Mouse (Mus musculus): ENCODE measurements at regions not wholly inside any gene's neighbourhood (a gene's known extent, or its start where the extent isn't known, plus 50 kb on each side); places are given as distances from the start of the nearest gene placed in this dataset.
"Not testable (repeated sequence)": the region's sequence is repeated elsewhere in the genome, so short reads cannot be mapped to it uniquely, and the experiment has no call there.

DNA sequence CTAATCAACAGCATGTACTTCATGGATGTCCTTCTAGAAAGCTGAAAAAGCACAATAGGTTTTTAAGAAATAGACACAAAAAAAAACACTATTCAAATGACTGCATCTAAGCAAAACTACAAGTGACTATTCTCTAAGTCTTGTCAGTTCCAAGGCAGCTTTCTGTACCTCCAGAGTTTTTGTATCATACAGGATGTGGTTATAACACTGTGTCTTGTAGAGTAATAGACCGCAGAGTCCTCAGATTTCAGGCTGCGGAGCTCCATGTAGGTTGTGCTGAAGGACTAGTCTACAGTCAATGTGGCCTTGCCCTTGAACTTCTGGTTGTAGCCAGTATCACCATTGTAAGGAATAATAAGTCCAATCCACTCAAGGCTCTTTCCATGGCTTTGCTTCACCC lies 1137.7 kb upstream of the Zfp386 start:
- not testable (repeated sequence) for H3K27me3 ChIP-seq (ENCODE audit: control insufficient read depth, insufficient read depth, low read length); H3K79me2 ChIP-seq (ENCODE audit: control insufficient read depth, insufficient read depth, low read length); DNase-seq (ENCODE audit: extremely low read depth, low read depth, low spot score); H3K36me3 ChIP-seq (ENCODE audit: control insufficient read depth, insufficient read depth, low read length); H3K9ac ChIP-seq (ENCODE audit: low read depth, low read length); H3K4me3 ChIP-seq (ENCODE audit: insufficient read depth, low read depth, low read length); H3K27ac ChIP-seq (replicated peaks; ENCODE audit: insufficient read depth, low read depth, low read length); H3K4me1 ChIP-seq (ENCODE audit: control insufficient read depth, insufficient read depth, low read length)
- 70% methylated on average over 2 of the region's 2 CpGs for WGBS

DNA sequence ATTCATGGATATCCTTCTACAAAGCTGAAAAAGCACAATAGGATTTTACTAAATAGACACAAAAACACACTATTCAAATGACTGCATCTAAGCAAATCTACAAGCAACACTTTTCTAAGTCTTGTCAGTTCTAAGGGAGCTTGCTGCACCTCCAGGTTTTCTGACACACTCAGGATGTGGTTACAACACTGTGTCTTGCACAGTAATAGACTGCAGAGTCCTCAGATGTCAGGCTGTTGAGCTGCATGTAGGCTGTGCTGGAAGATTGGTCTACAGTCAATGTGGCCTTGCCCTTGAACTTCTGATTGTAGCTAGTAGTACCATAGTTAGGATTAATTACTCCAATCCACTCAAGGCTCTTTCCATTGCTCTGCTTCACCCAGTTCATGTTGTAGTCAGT lies 1133.1 kb upstream of the Zfp386 start:
- not testable (repeated sequence) for H3K36me3 ChIP-seq (ENCODE audit: control insufficient read depth, insufficient read depth, low read length); H3K27me3 ChIP-seq (ENCODE audit: control insufficient read depth, insufficient read depth, low read length); H3K4me1 ChIP-seq (ENCODE audit: control insufficient read depth, insufficient read depth, low read length); H3K9ac ChIP-seq (ENCODE audit: low read depth, low read length); H3K4me3 ChIP-seq (ENCODE audit: insufficient read depth, low read depth, low read length); H3K27ac ChIP-seq (replicated peaks; ENCODE audit: insufficient read depth, low read depth, low read length); H3K79me2 ChIP-seq (ENCODE audit: control insufficient read depth, insufficient read depth, low read length); DNase-seq (ENCODE audit: extremely low read depth, low read depth, low spot score)

DNA sequence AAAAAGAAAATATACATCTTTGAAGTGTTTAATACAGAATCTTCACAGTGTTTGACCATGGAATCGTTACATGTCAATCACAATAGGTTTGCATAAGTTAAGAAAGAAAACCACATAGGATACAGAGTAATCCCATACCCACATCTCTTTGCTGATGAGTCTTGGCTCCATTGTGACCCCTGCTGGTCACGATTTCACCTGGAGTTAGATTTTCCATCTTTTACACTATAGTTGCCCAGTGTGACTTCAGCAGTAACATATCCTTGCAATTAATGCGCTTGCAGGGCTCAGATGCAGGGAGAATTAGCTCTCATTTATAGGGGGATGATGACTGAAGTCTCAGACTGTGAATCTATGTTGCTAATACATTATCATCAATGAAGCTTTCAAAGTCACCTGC lies 1119.8 kb upstream of the Zfp386 start:
- TF ChIP-seq POLR2A (IDR thresholded peaks at IDR 0.05; ENCODE audit: extremely low read depth, insufficient read depth, low read length): no peak
- TF ChIP-seq CTCF (IDR thresholded peaks at IDR 0.05; ENCODE audit: low read depth, low read length): no peak
- no peak overlapping the region for H3K4me3 ChIP-seq (ENCODE audit: insufficient read depth, low read depth, low read length)
- no peak overlapping the region for H3K27ac ChIP-seq (replicated peaks; ENCODE audit: insufficient read depth, low read depth, low read length)
- no peaks in the 10 kb centered on the region for H3K79me2 ChIP-seq (ENCODE audit: control insufficient read depth, insufficient read depth, low read length)
- WGBS: 58% methylated on average over 3 of the region's 3 CpGs
- no peaks in the 10 kb centered on the region for H3K27me3 ChIP-seq (ENCODE audit: control insufficient read depth, insufficient read depth, low read length)
- no peak overlapping the region for H3K9ac ChIP-seq (ENCODE audit: low read depth, low read length)
- no peaks in the 10 kb centered on the region for H3K36me3 ChIP-seq (ENCODE audit: control insufficient read depth, insufficient read depth, low read length)
- no peak for DNase-seq (ENCODE audit: extremely low read depth, low read depth, low spot score)
- H3K4me1 ChIP-seq (ENCODE audit: control insufficient read depth, insufficient read depth, low read length): no peaks in the 10 kb centered on the region

DNA sequence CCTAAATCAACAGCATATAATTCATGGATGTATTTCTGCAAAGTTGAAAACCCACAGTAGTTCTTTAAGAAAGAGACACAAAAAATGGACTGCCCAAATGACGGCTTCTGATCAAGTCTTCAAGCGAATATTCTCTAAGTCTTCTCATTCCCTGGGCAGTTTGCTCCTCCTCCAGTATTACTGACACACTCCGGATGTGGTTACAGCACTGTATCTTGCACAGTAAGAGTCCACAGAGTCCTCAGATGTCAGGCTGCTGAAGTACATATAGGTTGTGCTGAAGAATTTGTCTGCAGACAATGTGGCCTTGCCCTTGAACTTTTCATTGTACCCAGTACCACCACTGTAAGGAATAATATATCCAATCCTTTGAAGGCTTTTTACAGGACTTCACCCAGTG lies 1115.4 kb upstream of the Zfp386 start:
- no peaks in the 10 kb centered on the region for H3K4me1 ChIP-seq (ENCODE audit: control insufficient read depth, insufficient read depth, low read length)
- WGBS: 78% methylated on average over 3 of the region's 3 CpGs
- no peaks in the 10 kb centered on the region for H3K36me3 ChIP-seq (ENCODE audit: control insufficient read depth, insufficient read depth, low read length)
- TF ChIP-seq CTCF (IDR thresholded peaks at IDR 0.05; ENCODE audit: low read depth, low read length) (no peak), POLR2A (IDR thresholded peaks at IDR 0.05; ENCODE audit: extremely low read depth, insufficient read depth, low read length) (no peak)
- DNase-seq (ENCODE audit: extremely low read depth, low read depth, low spot score): no peak
- H3K27ac ChIP-seq (replicated peaks; ENCODE audit: insufficient read depth, low read depth, low read length): no peak overlapping the region
- H3K4me3 ChIP-seq (ENCODE audit: insufficient read depth, low read depth, low read length): no peak overlapping the region
- no peaks in the 10 kb centered on the region for H3K79me2 ChIP-seq (ENCODE audit: control insufficient read depth, insufficient read depth, low read length)
- H3K27me3 ChIP-seq (ENCODE audit: control insufficient read depth, insufficient read depth, low read length): no peaks in the 10 kb centered on the region
- no peak overlapping the region for H3K9ac ChIP-seq (ENCODE audit: low read depth, low read length)

DNA sequence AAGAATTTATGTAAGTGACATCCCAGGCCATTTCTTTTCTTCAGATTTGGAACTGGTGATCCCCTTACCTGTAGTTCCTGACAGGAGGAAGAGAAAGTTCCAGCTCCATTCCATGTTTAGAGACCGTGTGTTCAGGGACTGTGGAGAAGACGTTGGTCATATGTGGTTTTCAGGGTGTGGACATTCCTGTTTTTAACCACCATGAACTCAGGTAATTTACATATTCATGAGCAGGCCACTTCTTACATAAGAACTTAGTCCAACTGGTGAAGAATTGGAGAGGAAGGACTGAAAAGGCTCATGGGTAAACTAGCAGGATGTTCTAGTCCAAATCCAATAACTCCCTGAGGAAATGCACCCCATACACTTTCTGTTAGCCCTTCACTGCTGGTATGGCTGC lies 1114.9 kb upstream of the Zfp386 start:
- Histone ChIP-seq H3K9ac (ENCODE audit: low read depth, low read length) (no peak overlapping the region), H3K36me3 (ENCODE audit: control insufficient read depth, insufficient read depth, low read length) (no peaks in the 10 kb centered on the region), H3K4me1 (ENCODE audit: control insufficient read depth, insufficient read depth, low read length) (no peaks in the 10 kb centered on the region), H3K27me3 (ENCODE audit: control insufficient read depth, insufficient read depth, low read length) (no peaks in the 10 kb centered on the region), H3K4me3 (ENCODE audit: insufficient read depth, low read depth, low read length) (no peak overlapping the region), H3K27ac (replicated peaks; ENCODE audit: insufficient read depth, low read depth, low read length) (no peak overlapping the region), H3K79me2 (ENCODE audit: control insufficient read depth, insufficient read depth, low read length) (no peaks in the 10 kb centered on the region)
- TF ChIP-seq CTCF (IDR thresholded peaks at IDR 0.05; ENCODE audit: low read depth, low read length) (no peak), POLR2A (IDR thresholded peaks at IDR 0.05; ENCODE audit: extremely low read depth, insufficient read depth, low read length) (no peak)
- DNase-seq (ENCODE audit: extremely low read depth, low read depth, low spot score): no peak
- WGBS: 60% methylated on average over 2 of the region's 2 CpGs

DNA sequence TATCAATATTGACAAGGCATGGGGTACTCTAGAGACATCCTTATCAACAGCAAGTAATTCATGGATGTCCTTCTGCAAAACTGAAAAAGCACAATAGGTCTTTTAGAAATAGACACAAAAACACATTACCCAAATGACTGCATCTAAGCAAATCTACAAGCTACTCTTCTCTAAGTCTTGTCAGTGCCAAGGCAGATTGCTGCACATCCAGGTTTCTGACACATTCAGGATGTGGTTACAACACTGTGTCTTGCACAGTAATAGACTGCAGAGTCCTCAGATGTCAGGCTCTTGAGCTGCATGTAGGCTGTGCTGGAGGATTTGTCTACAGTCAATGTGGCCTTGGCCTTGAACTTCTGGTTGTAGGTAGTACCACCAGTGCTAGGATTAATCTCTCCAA lies 1110.7 kb upstream of the Zfp386 start:
- H3K36me3 ChIP-seq (ENCODE audit: control insufficient read depth, insufficient read depth, low read length); H3K4me3 ChIP-seq (ENCODE audit: insufficient read depth, low read depth, low read length); H3K9ac ChIP-seq (ENCODE audit: low read depth, low read length); H3K4me1 ChIP-seq (ENCODE audit: control insufficient read depth, insufficient read depth, low read length); H3K79me2 ChIP-seq (ENCODE audit: control insufficient read depth, insufficient read depth, low read length); H3K27me3 ChIP-seq (ENCODE audit: control insufficient read depth, insufficient read depth, low read length); H3K27ac ChIP-seq (replicated peaks; ENCODE audit: insufficient read depth, low read depth, low read length): not testable (repeated sequence)
- peak; percentile 1 for DNase-seq (ENCODE audit: extremely low read depth, low read depth, low spot score)

DNA sequence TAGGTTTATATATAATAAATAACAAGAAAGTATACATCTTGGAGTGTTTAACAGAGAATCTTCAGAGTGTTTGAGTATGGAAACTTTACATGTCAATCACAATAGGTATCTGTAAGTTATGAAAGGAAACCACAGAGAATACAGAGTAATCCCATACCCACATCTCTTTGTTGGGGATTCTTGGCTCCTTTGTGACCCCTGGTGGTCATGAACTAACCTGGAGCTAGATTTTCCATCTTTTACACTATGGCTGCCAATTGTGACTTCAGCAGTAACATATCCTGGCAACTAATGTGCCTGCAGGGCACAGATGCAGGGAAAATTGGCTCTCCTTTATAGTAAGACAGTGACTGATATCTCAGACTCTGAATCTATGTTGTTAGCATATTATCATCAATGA lies 1107.9 kb upstream of the Zfp386 start:
- DNase-seq (ENCODE audit: extremely low read depth, low read depth, low spot score): no peak
- Histone ChIP-seq H3K27me3 (ENCODE audit: control insufficient read depth, insufficient read depth, low read length) (no peaks in the 10 kb centered on the region), H3K9ac (ENCODE audit: low read depth, low read length) (no peak overlapping the region), H3K4me1 (ENCODE audit: control insufficient read depth, insufficient read depth, low read length) (no peaks in the 10 kb centered on the region), H3K27ac (replicated peaks; ENCODE audit: insufficient read depth, low read depth, low read length) (no peak overlapping the region), H3K79me2 (ENCODE audit: control insufficient read depth, insufficient read depth, low read length) (no peaks in the 10 kb centered on the region), H3K36me3 (ENCODE audit: control insufficient read depth, insufficient read depth, low read length) (no peaks in the 10 kb centered on the region), H3K4me3 (ENCODE audit: insufficient read depth, low read depth, low read length) (no peak overlapping the region)
- TF ChIP-seq POLR2A (IDR thresholded peaks at IDR 0.05; ENCODE audit: extremely low read depth, insufficient read depth, low read length): no peak
- no peak for TF ChIP-seq CTCF (IDR thresholded peaks at IDR 0.05; ENCODE audit: low read depth, low read length)
